Mouse (Mus musculus) neutrophil, adult 59 days (primary cell): ENCODE data around the gene Unc5cl. TPM values are rescaled to one million over a fixed set of nuclear protein-coding genes. Genes with fewer than 3 reads are reported as not detected.

Experiments used
- total RNA-seq, 2 experiments: library from RNA; stranded (reverse); gene quantifications; 1 replicate in 1 of 2; 2 replicates in 1 of 2; pipeline ENCODE4 v1.2.4; 2023

Unc5cl gene
- under 1 TPM in 1 of 2 experiments, not detected in 1; 0.22 TPM for total RNA-seq

GRCm38 (mm10) chr17:48454688-48455087 is at the start of gene Unc5cl:
TSS of gene Unc5cl (plus strand) at chr17:48454901.

DNA sequence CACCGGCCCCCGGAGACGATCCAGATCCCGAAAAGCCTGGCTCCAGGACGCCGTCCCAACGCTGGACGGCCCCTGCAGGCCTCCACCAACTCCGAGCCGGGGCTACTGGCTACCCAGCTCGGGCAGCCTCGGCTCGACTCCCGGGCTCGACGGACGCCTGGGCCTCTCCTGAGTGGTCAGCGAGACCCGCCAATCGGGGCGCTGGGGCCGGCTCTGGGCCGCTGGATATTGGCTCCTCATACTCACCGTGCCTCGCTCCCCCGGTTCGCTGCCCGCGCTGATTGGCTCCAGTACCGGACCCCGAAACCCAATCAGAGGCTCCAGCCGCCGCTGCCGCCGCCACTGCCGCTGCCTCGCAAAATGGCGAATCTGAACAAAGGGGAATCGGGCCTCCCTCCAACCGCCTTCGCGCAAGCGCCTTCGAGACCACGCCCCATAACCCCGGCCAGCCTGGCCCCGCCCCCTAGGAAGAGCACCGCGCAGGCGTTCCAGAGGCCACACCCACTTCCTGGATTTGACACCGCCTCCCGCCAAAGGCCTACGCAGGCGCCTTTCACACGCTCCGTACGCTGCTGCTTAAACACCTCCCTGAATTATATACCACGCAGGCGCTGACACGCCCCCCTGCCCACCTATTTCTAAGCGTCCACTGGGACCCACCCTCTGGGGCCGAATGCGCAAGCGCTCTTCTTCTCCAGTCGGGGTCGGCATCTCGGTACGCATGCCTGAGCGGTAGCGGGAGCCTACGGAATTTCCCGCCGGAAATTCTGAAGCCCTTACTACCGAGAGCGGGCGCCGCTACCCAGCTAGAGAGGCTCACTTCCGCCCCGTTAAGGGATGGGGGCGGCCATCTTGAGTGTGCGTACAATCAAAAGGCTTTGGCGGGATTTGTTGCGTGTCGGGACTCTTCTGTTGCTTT is 45.1 kb upstream of the Unc5cl start, which contains the start of the genes Nfya and Oard1:
Gene Nfya (minus strand): TSS at position 527 of the 919 bp plus-strand sequence.
Gene Oard1 (plus strand): TSS at position 635 of the 919 bp plus-strand sequence.

DNA sequence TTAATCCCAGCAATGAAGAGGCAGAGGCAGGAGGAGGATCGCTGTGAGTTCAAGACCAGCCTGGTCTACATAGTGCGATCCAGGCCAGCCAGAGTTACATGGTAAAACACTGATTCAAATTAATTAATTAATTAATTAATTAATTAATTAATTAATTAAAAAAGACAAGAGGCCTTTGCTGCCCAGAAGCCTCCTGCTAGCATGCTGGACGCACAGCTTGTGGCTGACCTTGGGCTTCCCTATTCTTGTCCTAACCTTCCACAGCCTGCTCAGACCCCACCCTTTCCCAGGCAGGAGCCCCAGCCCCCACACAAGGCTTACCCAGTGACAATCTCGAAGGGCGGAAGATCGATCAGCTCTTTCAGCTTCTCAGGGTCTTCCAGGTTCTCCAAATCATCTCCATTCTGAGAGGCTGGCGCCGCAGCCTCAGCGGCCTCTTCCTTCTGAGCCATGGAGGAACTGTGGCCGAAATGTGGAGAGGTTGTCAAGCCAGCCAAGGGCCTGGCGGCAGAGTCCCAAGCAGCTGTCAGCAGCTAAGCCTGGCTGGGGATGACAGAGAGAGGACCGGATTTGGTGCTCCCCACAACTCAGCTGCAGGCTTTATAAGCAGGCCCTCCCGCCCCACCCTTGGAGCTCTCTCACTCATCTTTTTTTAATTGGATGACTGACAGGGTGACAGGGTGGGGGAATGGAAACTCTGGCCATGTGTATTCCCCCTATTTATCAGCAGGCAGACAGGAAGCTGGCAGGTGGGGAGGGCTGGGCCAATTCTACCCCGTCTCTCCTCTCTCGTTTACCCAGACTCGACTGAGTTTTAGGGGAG is 22.3 kb upstream of the Unc5cl start, which contains the start of gene Apobec2:
Gene Apobec2 (minus strand): TSS at position 773 of the 823 bp plus-strand sequence.

DNA sequence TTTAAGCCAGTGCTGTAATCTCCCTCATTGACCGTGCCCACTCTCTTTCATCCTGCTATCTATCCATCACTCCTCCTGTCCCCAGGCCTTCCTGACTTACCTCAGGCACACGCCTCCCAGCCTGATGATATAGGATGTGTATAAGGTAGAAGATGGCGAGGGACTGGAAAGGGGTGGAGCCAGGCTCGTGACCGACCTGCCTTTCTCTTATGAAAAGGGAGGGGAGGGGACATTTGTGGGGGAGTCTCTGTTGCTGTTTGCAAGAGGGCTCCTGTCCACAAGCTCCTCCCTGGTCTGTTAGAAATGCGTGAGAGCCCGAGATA is 3.4 kb upstream of the Unc5cl start, which contains the start of gene Tspo2:
Gene Tspo2 (minus strand): TSS at position 170 of the 323 bp plus-strand sequence.

Other genes starting within 250 kb of the Unc5cl start
- gene Trem1, start 222.1 kb upstream of the Unc5cl start, total RNA-seq, result 100 to 1,000 TPM; 535 to 664 TPM
- 100 to 1,000 TPM; 332 to 340 TPM for gene Trem3, start 207.1 kb upstream of the Unc5cl start, total RNA-seq
- gene Treml4, start 190.6 kb upstream of the Unc5cl start, total RNA-seq, result 10 to 100 TPM; 24.1 to 25.1 TPM
- 100 to 1,000 TPM; 109 to 115 TPM for gene Treml2, start 155.4 kb upstream of the Unc5cl start, total RNA-seq
- 100 to 1,000 TPM; 144 to 152 TPM for gene B430306N03Rik, start 138.8 kb upstream of the Unc5cl start, total RNA-seq
- gene Trem2, start 108.5 kb upstream of the Unc5cl start, total RNA-seq, result 10 to 100 TPM; 11.1 to 15.2 TPM
- 1 to 10 TPM; 1.5 to 2.6 TPM for gene Treml1, start 95.0 kb upstream of the Unc5cl start, total RNA-seq
- 100 to 1,000 TPM; 111 to 113 TPM for gene Nfya, start 45.0 kb upstream of the Unc5cl start, total RNA-seq
- gene Oard1, start 44.9 kb upstream of the Unc5cl start, total RNA-seq, result 10 to 100 TPM; 20.7 to 21.9 TPM
- gene Apobec2, start 22.0 kb upstream of the Unc5cl start, total RNA-seq, result not detected
- gene Tspo2, start 3.4 kb upstream of the Unc5cl start, total RNA-seq, result 1 to 10 TPM; 1.8 to 6.7 TPM